Mouse (Mus musculus) cerebellum, adult 2 months (tissue): ENCODE measurements at regions not wholly inside any gene's neighbourhood (a gene's known extent, or its start where the extent isn't known, plus 50 kb on each side); places are given as distances from the start of the nearest gene placed in this dataset.

Experiments used
- CTCF ChIP-seq: fragments of 200-500 bp; IDR thresholded peaks from 2 replicates; pipeline ENCODE4 v1.5.1; 2011; ENCODE audit warnings: low read depth, mild to moderate bottlenecking, control low read depth, low read length, moderate library complexity, borderline replicate concordance; ENCODE audit not compliant: insufficient read depth
- POLR2A ChIP-seq: fragments of 200-500 bp; IDR thresholded peaks from 2 replicates; pipeline ENCODE4 v1.6.1; 2011; ENCODE audit warnings: low read length, control low read depth, borderline replicate concordance; ENCODE audit not compliant: insufficient read depth

GRCm38 (mm10) chr15:27328441-27328840 lies 138.0 kb upstream of the Ank start:
- TF ChIP-seq CTCF, result no peak
- TF ChIP-seq POLR2A, result no peak
